Mouse (Mus musculus) ES-E14 (cell line): ENCODE measurements around the gene Pygm. TPM values are rescaled to one million over a fixed set of nuclear protein-coding genes. Genes with fewer than 3 reads are reported as not detected.
A peak's percentile ranks its signal among the peaks of the same experiment; 100 is the strongest.

Experiments used
- DNase-seq: peaks from one replicate; pipeline ENCODE4 v3.0.0-alpha.2; 2013; ENCODE audit warnings: low read depth, low spot score
- H3K27ac ChIP-seq: 2 replicates; pipeline ENCODE4 v1.5.1; 2012; ENCODE audit warnings: low read depth, mild to moderate bottlenecking, low read length, moderate library complexity, mixed read lengths; ENCODE audit not compliant: poor library complexity, insufficient read depth, severe bottlenecking
- H3K36me3 ChIP-seq: 2 replicates; pipeline ENCODE4 v1.6.1; 2012; ENCODE audit warnings: mild to moderate bottlenecking, low read length, moderate library complexity, mixed read lengths; ENCODE audit not compliant: control insufficient read depth, poor library complexity, insufficient read depth, severe bottlenecking
- H3K4me1 ChIP-seq, 2 experiments: fragments of 150-350 bp in 1 of 2; sonication (generic) in 1 of 2; 2 replicates each; pipeline ENCODE4 v1.6.1; 2012; ENCODE audit warnings: low read length in 2 of 2, mild to moderate bottlenecking in 1 of 2, mixed read lengths in 1 of 2; ENCODE audit not compliant: control insufficient read depth in 2 of 2, insufficient read depth in 2 of 2, poor library complexity in 1 of 2
- H3K4me3 ChIP-seq, 2 experiments: fragments of 150-350 bp in 1 of 2; sonication (generic) in 1 of 2; 2 replicates each; pipeline ENCODE4 v1.5.1; 2012; ENCODE audit warnings: low read length in 2 of 2, low read depth in 1 of 2, mild to moderate bottlenecking in 1 of 2, mixed read lengths in 1 of 2; ENCODE audit not compliant: insufficient read depth in 1 of 2, poor library complexity in 1 of 2, severe bottlenecking in 1 of 2
- H3K9ac ChIP-seq: 2 replicates; pipeline ENCODE4 v1.6.1; 2012; ENCODE audit warnings: low read depth, mild to moderate bottlenecking, low read length, mixed read lengths; ENCODE audit not compliant: poor library complexity, insufficient read depth, severe bottlenecking
- H3K9me3 ChIP-seq: fragments of 150-350 bp; sonication (generic); 2 replicates; pipeline ENCODE4 v1.6.1; 2012; ENCODE audit warnings: low read depth, mild to moderate bottlenecking, low read length; ENCODE audit not compliant: control insufficient read depth, insufficient read depth
- CHD2 ChIP-seq: IDR thresholded peaks from 2 replicates; pipeline ENCODE4 v1.6.1; 2014; ENCODE audit warnings: mild to moderate bottlenecking, low read depth, low read length, inconsistent platforms
- HCFC1 ChIP-seq: IDR thresholded peaks from 2 replicates; pipeline ENCODE4 v1.6.1; 2012; ENCODE audit warnings: low read length, inconsistent platforms, borderline replicate concordance; ENCODE audit not compliant: insufficient read depth
- MAFK ChIP-seq: IDR thresholded peaks from 2 replicates; pipeline ENCODE4 v1.6.1; 2014; ENCODE audit warnings: mild to moderate bottlenecking, low read depth, low read length, inconsistent platforms; ENCODE audit not compliant: insufficient read depth
- ZC3H11A ChIP-seq: IDR thresholded peaks from 2 replicates; pipeline ENCODE4 v1.6.1; 2012; ENCODE audit warnings: low read depth, mild to moderate bottlenecking, inconsistent platforms, low read length, borderline replicate concordance
- ZNF384 ChIP-seq: IDR thresholded peaks from 2 replicates; pipeline ENCODE4 v1.6.1; 2012; ENCODE audit warnings: low read depth, low read length, inconsistent platforms
- in situ Hi-C, 2 experiments: fragments of 600-800 bp; cut with MboI; formaldehyde crosslinking; loops; one replicate each; pipeline ENCODE4 v1.15.1; 2025; ENCODE audit warnings: low sequenced_read_pairs in 2 of 2, inconsistent platforms in 1 of 2; ENCODE audit not compliant: unreplicated experiment in 2 of 2
- total RNA-seq: library from RNA; depleted of rRNA; stranded (reverse); fragments of 300-350 nt; gene quantifications from 2 replicates; pipeline ENCODE4 v1.2.3, GENCODE M21; 2012

Gene Pygm
- total RNA-seq, 1 experiment: 4.6 TPM

DNA sequence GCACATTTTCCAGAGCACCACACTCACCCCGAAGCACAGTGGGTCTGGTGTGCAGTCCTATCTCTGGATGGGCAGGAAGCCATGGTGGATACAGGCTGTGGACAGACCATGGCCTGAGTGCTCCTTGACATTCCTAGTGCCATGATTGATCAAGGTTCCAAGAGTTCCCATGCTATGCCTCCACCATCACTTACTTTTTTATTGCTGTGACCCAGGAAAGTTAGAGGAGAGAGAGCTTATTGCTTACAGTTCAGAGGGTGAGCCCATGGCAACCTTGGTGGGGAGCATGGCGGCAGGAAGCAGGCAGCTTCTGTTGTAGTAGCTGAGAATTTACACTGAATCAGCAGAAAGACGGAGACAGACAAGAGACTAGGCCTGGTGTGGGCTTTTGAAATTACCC lies 22.9 kb upstream of the Pygm start:
- Histone ChIP-seq H3K27ac (no peak overlapping the region), H3K9me3 (no peaks in the 10 kb centered on the region), H3K4me1 (peaks cover 2 to 3% of the 10 kb centered on the region in 2 experiments; a peak in 2 of 4 replicates), H3K4me3 (no peak overlapping the region), H3K36me3 (peaks cover 6% of the 10 kb centered on the region), H3K9ac (no peak overlapping the region)
- DNase-seq: no peak
- TF ChIP-seq CHD2: no peak
- no peak for TF ChIP-seq ZC3H11A
- no peak for TF ChIP-seq MAFK
- TF ChIP-seq HCFC1: no peak
- TF ChIP-seq ZNF384: no peak
- in situ Hi-C loops: no loop called here

GRCm38 (mm10) chr19:6363091-6363410 lies 21.1 kb upstream of the Pygm start:
- no peak for DNase-seq
- Histone ChIP-seq H3K4me1 (peaks cover 2 to 3% of the 10 kb centered on the region in 2 experiments; a peak in 2 of 4 replicates), H3K36me3 (peaks cover 18% of the 10 kb centered on the region), H3K4me3 (peak overlapping the region; percentile 44 to 70), H3K27ac (no peak overlapping the region), H3K9me3 (no peaks in the 10 kb centered on the region), H3K9ac (peak overlapping the region; percentile 55)
- in situ Hi-C loops: no loop called here
- no peak for TF ChIP-seq HCFC1
- TF ChIP-seq ZC3H11A: no peak
- no peak for TF ChIP-seq MAFK
- no peak for TF ChIP-seq ZNF384
- no peak for TF ChIP-seq CHD2

GRCm38 (mm10) chr19:6363411-6364240 lies 20.6 kb upstream of the Pygm start, which contains the start of gene Sf1:
Sf1 (plus strand) TSS chr19:6363690.
- Histone ChIP-seq H3K36me3 (peaks cover 22% of the 10 kb centered on the region), H3K4me1 (peaks cover 2 to 3% of the 10 kb centered on the region in 2 experiments; a peak in 2 of 4 replicates), H3K27ac (peak within 1 kb of the TSS; percentile 92), H3K4me3 (peak within 1 kb of the TSS; percentile 88 to 89), H3K9me3 (no peaks in the 10 kb centered on the region), H3K9ac (peak within 1 kb of the TSS; percentile 97)
- peak; percentile 98 for DNase-seq
- in situ Hi-C loops: no loop called here
- TF ChIP-seq ZC3H11A (no peak), CHD2 (peak; percentile 16; the same call in 1 of the 2 replicates)

DNA sequence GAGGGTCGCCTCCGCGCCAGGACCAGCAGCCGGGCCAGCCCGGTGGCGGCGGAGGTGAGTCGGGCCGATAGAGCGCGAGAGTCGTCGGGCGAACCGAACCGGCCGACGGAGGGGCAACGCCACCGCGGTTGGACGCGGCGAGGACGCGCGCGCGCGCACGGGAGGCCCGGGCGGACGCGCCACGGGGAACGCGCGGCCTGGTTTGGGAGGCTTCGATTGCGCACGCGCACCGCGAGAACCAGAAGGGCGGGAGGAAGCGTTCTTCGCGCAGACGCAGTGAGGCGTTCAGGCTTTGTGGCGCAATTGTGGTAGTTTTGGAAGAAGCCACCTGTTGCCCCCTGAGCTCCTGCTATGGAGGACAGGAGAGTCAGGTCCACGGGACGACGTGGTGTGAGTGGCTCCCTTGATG lies 19.9 kb upstream of the Pygm start:
- Histone ChIP-seq H3K4me1 (peaks cover 2 to 3% of the 10 kb centered on the region in 2 experiments; a peak in 2 of 4 replicates), H3K9ac (peak overlapping the region; percentile 97), H3K36me3 (peaks cover 24% of the 10 kb centered on the region), H3K4me3 (peak overlapping the region; percentile 88 to 89), H3K9me3 (no peaks in the 10 kb centered on the region), H3K27ac (peak overlapping the region; percentile 92)
- peak; percentile 82 for DNase-seq
- in situ Hi-C loops: no loop called here
- TF ChIP-seq ZNF384: no peak
- TF ChIP-seq HCFC1: peak; percentile 57; the same call in 1 of the 2 replicates

DNA sequence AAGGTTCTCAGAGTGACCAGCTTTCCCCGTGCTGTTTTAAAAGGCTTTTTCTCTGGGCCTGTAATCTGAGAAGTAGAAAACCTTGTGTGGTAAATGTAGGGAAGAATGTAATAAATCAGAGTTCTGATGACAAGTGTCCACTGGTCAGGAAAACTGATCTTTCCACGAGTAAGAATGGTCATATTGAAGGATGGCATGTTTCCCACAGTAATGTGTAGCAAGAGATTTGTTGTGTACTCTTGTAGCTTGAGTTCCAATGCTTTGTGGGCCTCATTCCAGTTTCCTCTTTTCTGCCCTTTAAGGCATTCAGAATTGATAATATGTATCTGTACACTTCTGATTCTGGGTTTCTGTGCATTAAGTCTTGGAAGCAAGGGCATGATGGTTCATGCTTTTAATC lies 19.4 kb upstream of the Pygm start:
- Histone ChIP-seq H3K4me1 (peaks cover 2 to 3% of the 10 kb centered on the region in 2 experiments; a peak in 2 of 4 replicates), H3K36me3 (peaks cover 24% of the 10 kb centered on the region), H3K9ac (peak overlapping the region; percentile 97; the same call in 1 of the 2 replicates), H3K9me3 (no peaks in the 10 kb centered on the region), H3K27ac (no peak overlapping the region; the same call in 1 of the 2 replicates), H3K4me3 (peak overlapping the region; percentile 88 to 89)
- in situ Hi-C loops: no loop called here
- TF ChIP-seq MAFK: no peak
- TF ChIP-seq ZNF384: no peak
- no peak for TF ChIP-seq CHD2
- TF ChIP-seq HCFC1: no peak
- TF ChIP-seq ZC3H11A: no peak
- DNase-seq: no peak
